Mouse (Mus musculus) large intestine, adult 2 months (tissue): ENCODE data around the gene Cdkn2a. TPM values are rescaled to one million over a fixed set of nuclear protein-coding genes. Genes with fewer than 3 reads are reported as not detected.

Experiments
- DNase-seq: peaks from one replicate; pipeline ENCODE4 v3.0.0-alpha.2; 2012; ENCODE audit warnings: low read depth, low spot score
- WGBS: fragments of 180-500 bp; shearing (Covaris S2); methylation state at CpG from one replicate; pipeline ENCODE4 v1.1.7; 2018; 5-methylcytosine and 5-hydroxymethylcytosine counted together
- polyA plus RNA-seq: library from polyadenylated mRNA; depleted of rRNA; stranded (reverse); fragments of >200 nt; gene quantifications from 2 replicates; pipeline ENCODE4 v1.2.3, GENCODE M21; 2012; rRNA removed

Cdkn2a gene
- polyA plus RNA-seq, 1 experiment, result 1.3 TPM

- DNase-seq, result no peak
- WGBS, result 5% methylated on average over 7 of the region's 7 CpGs
These were observed 13.2 kb downstream of the Cdkn2a start for GRCm38 (mm10) chr4:89281236-89281635.

- WGBS, result 8% methylated on average over 2 of the region's 2 CpGs
- DNase-seq, result no peak
These were observed 14.8 kb downstream of the Cdkn2a start for GRCm38 (mm10) chr4:89279641-89280040.

GRCm38 (mm10) chr4:89277381-89277940 is 17.0 kb downstream of the Cdkn2a start:
- DNase-seq, result no peak
- 11% methylated on average over 5 of the region's 5 CpGs for WGBS

GRCm38 (mm10) chr4:89276669-89277219 is 17.7 kb downstream of the Cdkn2a start:
- 5% methylated on average over 37 of the region's 37 CpGs for WGBS
- no peak for DNase-seq

GRCm38 (mm10) chr4:89275811-89276584 is 18.5 kb downstream of the Cdkn2a start:
- no peak for DNase-seq
- 7% methylated on average over 25 of the region's 25 CpGs for WGBS

GRCm38 (mm10) chr4:89274829-89275548 is 19.5 kb downstream of the Cdkn2a start:
- DNase-seq, result no peak
- 5% methylated on average over 24 of the region's 24 CpGs for WGBS

- no peak for DNase-seq
- WGBS, result 4% methylated on average over 14 of the region's 14 CpGs
These were observed 20.4 kb downstream of the Cdkn2a start for GRCm38 (mm10) chr4:89274006-89274405.

GRCm38 (mm10) chr4:89273585-89273984 is 20.9 kb downstream of the Cdkn2a start:
- WGBS, result 2% methylated on average over 9 of the region's 9 CpGs
- DNase-seq, result no peak

GRCm38 (mm10) chr4:89272961-89273540 is 21.4 kb downstream of the Cdkn2a start:
- 3% methylated on average over 20 of the region's 20 CpGs for WGBS
- no peak for DNase-seq

GRCm38 (mm10) chr4:89272101-89272718 is 22.2 kb downstream of the Cdkn2a start:
- no peak for DNase-seq
- WGBS, result 14% methylated on average over 18 of the region's 18 CpGs

GRCm38 (mm10) chr4:89257768-89258167 is 36.7 kb downstream of the Cdkn2a start:
- WGBS, result 24% methylated on average over 1 of the region's 1 CpGs
- DNase-seq, result no peak

- 90% methylated on average over 8 of the region's 8 CpGs for WGBS
- no peak for DNase-seq
These were observed 60.0 kb downstream of the Cdkn2a start for GRCm38 (mm10) chr4:89234446-89234845.

Other genes with a start within 250 kb of the Cdkn2a start
- 2.8 and 3.0 TPM in 2 replicates for gene Mtap, start 157.5 kb downstream of the Cdkn2a start, polyA plus RNA-seq
- gene Cdkn2b, start 16.4 kb upstream of the Cdkn2a start, polyA plus RNA-seq, result 149 and 190 TPM in 2 replicates